9 mouse cellular contexts compared by ENCODE assay signal in the genomic region with DNA sequence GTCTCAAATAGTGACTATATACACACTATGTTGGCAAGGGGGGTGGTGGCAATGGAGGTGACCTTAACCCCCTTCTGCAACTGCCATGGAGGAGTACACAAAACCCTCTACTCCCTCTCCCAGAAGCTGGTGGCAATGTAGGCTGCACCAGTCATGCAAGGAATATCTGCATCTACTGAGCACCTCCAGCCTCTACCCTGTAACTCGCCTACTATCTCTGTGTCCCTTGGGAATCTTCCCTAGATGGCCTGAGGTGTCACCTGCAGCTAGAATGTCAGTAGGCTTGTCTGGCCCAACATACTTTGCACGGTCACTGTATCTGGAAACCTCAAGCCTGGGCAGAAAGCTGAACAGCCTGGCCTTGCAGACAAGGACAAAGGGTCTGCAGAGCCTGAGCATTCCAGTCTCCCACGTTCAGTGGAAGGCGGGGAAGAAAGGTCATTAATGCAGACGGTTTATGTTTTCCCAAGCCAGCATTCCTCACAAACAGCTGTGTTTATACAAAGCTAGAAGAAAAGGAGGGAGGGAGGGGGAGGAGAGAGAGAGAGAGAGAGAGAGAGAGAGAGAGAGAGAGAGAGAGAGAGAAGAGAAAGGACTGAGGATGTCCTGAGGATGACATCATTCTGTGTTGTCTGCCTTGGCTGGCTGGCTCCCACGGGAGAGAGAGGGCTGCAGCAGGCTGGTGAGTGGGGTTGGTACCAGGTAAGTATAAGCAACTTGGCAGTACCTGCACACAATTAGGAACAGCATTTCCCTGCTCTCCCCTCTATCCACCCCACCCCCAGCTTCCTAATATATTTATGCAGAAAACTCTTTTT.
DNase-seq lines count a peak whose midpoint lies in the region; ATAC-seq lines count a peak whose summit lies in the region.
"Had no signal": no experiment of that assay in that cellular context is flagged by ENCODE, and none has a peak within 500 bp of the region (broad histone marks: within the 10 kb centered on the region; RNA-seq: fewer than 3 reads in every experiment).

No protein-coding gene starts in this region.

- intact Hi-C loops in heart, postnatal 25 days (cut with DNase I), result loop anchor here (10.0 kb wide), 1 partner anchor 1029 kb away; the partner anchor contains the start of gene Rpl37a

- 0 out of 2 replicates have a peak overlapping the region, but pooled peaks have one; percentile 22 for H3K9ac ChIP-seq in heart, embryonic 11.5 days (ENCODE audit: low read depth, low read length)
- no peak overlapping the region for H3K9ac ChIP-seq in embryonic facial prominence, embryonic 11.5 days (replicated peaks; ENCODE audit: low read length)
- no peak overlapping the region for H3K9ac ChIP-seq in intestine, embryonic 16.5 days (ENCODE audit: low read depth, low read length)
- H3K9ac ChIP-seq: liver, embryonic 13.5 days had no signal

- no peak overlapping the region; the same call in 1 of the 2 replicates for H3K4me2 ChIP-seq in heart, embryonic 11.5 days
- no peak overlapping the region for H3K4me2 ChIP-seq in embryonic facial prominence, embryonic 11.5 days (ENCODE audit: low read depth, low read length)
- no peak overlapping the region for H3K4me2 ChIP-seq in intestine, embryonic 16.5 days (ENCODE audit: low read depth, low read length)
- H3K4me2 ChIP-seq: liver, embryonic 13.5 days had no signal

- H3K4me1 ChIP-seq in heart, embryonic 11.5 days (ENCODE audit: control insufficient read depth, insufficient read depth, low read length), result peaks cover 7% of the 10 kb centered on the region; the same call in 1 of the 2 replicates
- peaks cover 2% of the 10 kb centered on the region for H3K4me1 ChIP-seq in embryonic facial prominence, embryonic 11.5 days (ENCODE audit: control insufficient read depth, insufficient read depth, low read length)
- H3K4me1 ChIP-seq in intestine, embryonic 16.5 days (ENCODE audit: control insufficient read depth, insufficient read depth, low read length), result peaks cover 4% of the 10 kb centered on the region; the same call in 1 of the 2 replicates
- H3K4me1 ChIP-seq: liver, embryonic 13.5 days had no signal

- no peaks in the 10 kb centered on the region for H3K9me3 ChIP-seq in heart, embryonic 11.5 days (replicated peaks; ENCODE audit: control insufficient read depth, low read length)
- H3K9me3 ChIP-seq in embryonic facial prominence, embryonic 11.5 days (replicated peaks; ENCODE audit: control insufficient read depth, low read length), result no peaks in the 10 kb centered on the region
- no peaks in the 10 kb centered on the region for H3K9me3 ChIP-seq in intestine, embryonic 16.5 days (ENCODE audit: control insufficient read depth, low read length)
- H3K9me3 ChIP-seq: liver, embryonic 13.5 days had no signal

- H3K4me3 ChIP-seq in heart, embryonic 11.5 days (ENCODE audit: low read depth, low read length), result no peak overlapping the region
- H3K4me3 ChIP-seq in embryonic facial prominence, embryonic 11.5 days (ENCODE audit: low read depth, low read length), result no peak overlapping the region
- H3K4me3 ChIP-seq in intestine, embryonic 16.5 days (ENCODE audit: low read length), result no peak overlapping the region
- H3K4me3 ChIP-seq: liver, embryonic 13.5 days had no signal

- DNase-seq in heart, postnatal 25 days (ENCODE audit: low spot score), result no peak
- DNase-seq in embryonic facial prominence, embryonic 11.5 days (ENCODE audit: low spot score), result peak; percentile 62
- peak; percentile 37 for DNase-seq in neural tube, embryonic 10.5 days (ENCODE audit: extremely low spot score, low spot score)
- DNase-seq in cerebellum, postnatal 14 days, result no peak
- no peak for DNase-seq in urinary bladder, postnatal 14 days (ENCODE audit: low spot score)
- DNase-seq in heart, adult 18-20 months, result no peak
- DNase-seq: liver, embryonic 13.5 days had no signal

- H3K27me3 ChIP-seq in heart, embryonic 11.5 days (ENCODE audit: control insufficient read depth, insufficient read depth, low read length), result no peaks in the 10 kb centered on the region
- no peaks in the 10 kb centered on the region for H3K27me3 ChIP-seq in embryonic facial prominence, embryonic 11.5 days (ENCODE audit: control insufficient read depth, insufficient read depth, low read length)
- no peaks in the 10 kb centered on the region for H3K27me3 ChIP-seq in intestine, embryonic 16.5 days (replicated peaks; ENCODE audit: control insufficient read depth, insufficient read depth, low read length)
- H3K27me3 ChIP-seq: liver, embryonic 13.5 days had no signal

- no peak for ATAC-seq in heart, embryonic 11.5 days (replicated peaks; ENCODE audit: insufficient number of reproducible peaks, low FRiP score, low TSS enrichment)
- peak; percentile 73 for ATAC-seq in embryonic facial prominence, embryonic 11.5 days (replicated peaks; ENCODE audit: insufficient number of reproducible peaks, low FRiP score, low TSS enrichment, low read depth)
- ATAC-seq in intestine, embryonic 16.5 days, result peak; percentile 90

- no peaks in the 10 kb centered on the region for H3K36me3 ChIP-seq in heart, embryonic 11.5 days (ENCODE audit: control insufficient read depth, insufficient read depth, low read length)
- no peaks in the 10 kb centered on the region for H3K36me3 ChIP-seq in embryonic facial prominence, embryonic 11.5 days (replicated peaks; ENCODE audit: control insufficient read depth, insufficient read depth, low read depth, low read length)
- H3K36me3 ChIP-seq in intestine, embryonic 16.5 days (ENCODE audit: control insufficient read depth, insufficient read depth, low read length), result no peaks in the 10 kb centered on the region
- H3K36me3 ChIP-seq: liver, embryonic 13.5 days had no signal

- 10% methylated on average over 6 of the region's 6 CpGs for WGBS in heart, embryonic 11.5 days (ENCODE audit: insufficient replicate concordance)
- 11% methylated on average over 6 of the region's 6 CpGs for WGBS in embryonic facial prominence, embryonic 11.5 days
- WGBS in intestine, embryonic 16.5 days, result 20% methylated on average over 6 of the region's 6 CpGs

- peak overlapping the region; percentile 46; the same call in 1 of the 2 replicates for H3K27ac ChIP-seq in heart, embryonic 11.5 days (ENCODE audit: low read depth, low read length)
- H3K27ac ChIP-seq in embryonic facial prominence, embryonic 11.5 days (replicated peaks; ENCODE audit: low read depth, low read length), result peak overlapping the region; percentile 47; the same call in 1 of the 2 replicates
- peak overlapping the region; percentile 23; the same call in 1 of the 2 replicates for H3K27ac ChIP-seq in intestine, embryonic 16.5 days (ENCODE audit: low read length)
- H3K27ac ChIP-seq: liver, embryonic 13.5 days had no signal

Comparison
In these comparisons a context has a peak if more than half of its experiments do, and no peak if none do; other contexts are left out.
1. DNase-seq: peak in embryonic facial prominence, embryonic 11.5 days (single experiment) and neural tube, embryonic 10.5 days (single experiment); none in heart, postnatal 25 days (single experiment), cerebellum, postnatal 14 days (0 of 2), urinary bladder, postnatal 14 days (single experiment) and heart, adult 18-20 months (0 of 2).
2. Peak in every context shown above with its lines, with median percentiles within 50 percentile points of each other: H3K27ac ChIP-seq.